Mouse (Mus musculus) macrophage (primary cell): ENCODE measurements around the gene Trp53bp1. TPM values are rescaled to one million over a fixed set of nuclear protein-coding genes. Genes with fewer than 3 reads are reported as not detected.

Experiments
- polyA plus RNA-seq: library from polyadenylated mRNA; stranded (reverse); fragments of 250-400 nt; gene quantifications from 3 replicates; pipeline ENCODE4 v1.2.4, GENCODE M21; 2018; ENCODE audit warnings: inconsistent platforms

Gene Trp53bp1
- polyA plus RNA-seq, 1 experiment from 2014 or later: 10.5 TPM

Other genes with a start within 250 kb of the Trp53bp1 start
- not detected in 3 replicates for gene Epb42, start 234.3 kb downstream of the Trp53bp1 start, polyA plus RNA-seq
- gene Tgm5, start 185.6 kb downstream of the Trp53bp1 start, polyA plus RNA-seq: not detected in 3 replicates
- gene Tgm7, start 161.6 kb downstream of the Trp53bp1 start, polyA plus RNA-seq: not detected in 3 replicates
- gene Adal, start 131.0 kb downstream of the Trp53bp1 start, polyA plus RNA-seq: 7.0 to 7.9 TPM (median 7.1 TPM) in 3 replicates
- 4.3 to 10.6 TPM (median 10.2 TPM) in 3 replicates for gene Lcmt2, start 130.8 kb downstream of the Trp53bp1 start, polyA plus RNA-seq
- 26.7 to 37.4 TPM (median 35.5 TPM) in 3 replicates for gene Tubgcp4, start 100.8 kb downstream of the Trp53bp1 start, polyA plus RNA-seq
- 16.2 to 24.6 TPM (median 22.3 TPM) in 3 replicates for gene Zscan29, start 100.3 kb downstream of the Trp53bp1 start, polyA plus RNA-seq
- gene Map1a, start 18.2 kb upstream of the Trp53bp1 start, polyA plus RNA-seq: 0.02 to 0.24 TPM in 2 of 3 replicates, not detected in the other
- gene Ppip5k1, start 84.0 kb upstream of the Trp53bp1 start, polyA plus RNA-seq: 9.7 to 11.8 TPM (median 10.4 TPM) in 3 replicates
- not detected in 3 replicates for gene Ckmt1, start 86.3 kb upstream of the Trp53bp1 start, polyA plus RNA-seq
- not detected in 3 replicates for gene Strc, start 115.8 kb upstream of the Trp53bp1 start, polyA plus RNA-seq
- 359 to 654 TPM (median 440 TPM) in 3 replicates for gene Pdia3, start 142.4 kb upstream of the Trp53bp1 start, polyA plus RNA-seq
- 0.42 to 0.65 TPM (median 0.48 TPM) in 3 replicates for gene Catsper2, start 142.4 kb upstream of the Trp53bp1 start, polyA plus RNA-seq
- 0.10 to 0.13 TPM in 2 of 3 replicates, not detected in the other for gene Ell3, start 172.9 kb upstream of the Trp53bp1 start, polyA plus RNA-seq
- 394 to 858 TPM (median 784 TPM) in 3 replicates for gene Serf2, start 177.8 kb upstream of the Trp53bp1 start, polyA plus RNA-seq
- gene Hypk, start 181.9 kb upstream of the Trp53bp1 start, polyA plus RNA-seq: 13.5 to 25.3 TPM (median 20.5 TPM) in 3 replicates
- gene Serinc4, start 185.4 kb upstream of the Trp53bp1 start, polyA plus RNA-seq: 0.15 to 0.50 TPM in 2 of 3 replicates, not detected in the other
- 30.4 to 59.5 TPM (median 36.3 TPM) in 3 replicates for gene Mfap1b, start 202.7 kb upstream of the Trp53bp1 start, polyA plus RNA-seq
- 25.0 to 47.6 TPM (median 28.9 TPM) in 3 replicates for gene Mfap1a, start 235.3 kb upstream of the Trp53bp1 start, polyA plus RNA-seq
- gene Wdr76, start 235.3 kb upstream of the Trp53bp1 start, polyA plus RNA-seq: 3.4 to 10.8 TPM (median 3.4 TPM) in 3 replicates